Mouse (Mus musculus) brain, embryonic 14.5 days (tissue): ENCODE data around the gene Gm20425.

Experiments used
- CTCF ChIP-seq: fragments of 200-500 bp; IDR thresholded peaks from 2 replicates; pipeline ENCODE4 v1.5.1; 2012; ENCODE audit warnings: inconsistent platforms, mild to moderate bottlenecking, moderate library complexity, borderline replicate concordance; ENCODE audit not compliant: insufficient read depth, insufficient read length; ENCODE audit errors: extremely low read depth
- POLR2A ChIP-seq: fragments of 200-500 bp; IDR thresholded peaks from 2 replicates; pipeline ENCODE4 v1.6.1; 2012; ENCODE audit warnings: mild to moderate bottlenecking, inconsistent platforms, borderline replicate concordance; ENCODE audit not compliant: poor library complexity, insufficient read depth, insufficient read length, severe bottlenecking; ENCODE audit errors: extremely low read depth

- TF ChIP-seq POLR2A (no peak), CTCF (no peak)
Measured at GRCm38 (mm10) chr9:103212654-103213420, 17.3 kb downstream of the Gm20425 start.
